Mouse (Mus musculus) neural tube, embryonic 11.5 days (tissue): ENCODE data around the gene Sfmbt1. TPM values are rescaled to one million over a fixed set of nuclear protein-coding genes. Genes with fewer than 3 reads are reported as not detected.
"Not testable (repeated sequence)": the region's sequence is repeated elsewhere in the genome, so short reads cannot be mapped to it uniquely, and the experiment has no call there.

Source experiments
- ATAC-seq: fragments of 200-750 bp; cut with Nextera tagmentation; 2 replicates; pipeline ENCODE4 v1.8.0; 2017; ENCODE audit warnings: moderate number of reproducible peaks, mild to moderate bottlenecking, moderate TSS enrichment, moderate library complexity; ENCODE audit not compliant: insufficient read depth, low FRiP score, low TSS enrichment
- DNase-seq: peaks from one replicate; pipeline ENCODE4 v3.0.0-alpha.2; 2015; ENCODE audit warnings: low spot score
- H3K27ac ChIP-seq: fragments of 300-500 bp; sonication (generic); 2 replicates; pipeline ENCODE4 v1.5.1; 2014; ENCODE audit warnings: low read depth, mild to moderate bottlenecking, low read length
- H3K27me3 ChIP-seq: fragments of 300-500 bp; sonication (generic); 2 replicates; pipeline ENCODE4 v1.6.1; 2014; ENCODE audit warnings: mild to moderate bottlenecking, low read length, mixed read lengths; ENCODE audit not compliant: control insufficient read depth, insufficient read depth
- H3K36me3 ChIP-seq: fragments of 300-500 bp; sonication (generic); 2 replicates; pipeline ENCODE4 v1.6.1; 2014; ENCODE audit warnings: mild to moderate bottlenecking, low read length, moderate library complexity, mixed read lengths; ENCODE audit not compliant: control insufficient read depth, insufficient read depth
- H3K4me1 ChIP-seq: fragments of 300-500 bp; sonication (generic); 2 replicates; pipeline ENCODE4 v1.6.1; 2014; ENCODE audit warnings: low read length, mixed read lengths; ENCODE audit not compliant: control insufficient read depth, insufficient read depth
- H3K4me2 ChIP-seq: fragments of 300-500 bp; sonication (generic); 2 replicates; pipeline ENCODE4 v1.6.1; 2014; ENCODE audit warnings: low read depth, mild to moderate bottlenecking, moderate library complexity
- H3K4me3 ChIP-seq: fragments of 300-500 bp; sonication (generic); 2 replicates; pipeline ENCODE4 v1.5.1; 2014; ENCODE audit warnings: low read depth, low read length
- H3K9ac ChIP-seq: fragments of 300-500 bp; sonication (generic); 2 replicates; pipeline ENCODE4 v1.6.1; 2014; ENCODE audit warnings: mild to moderate bottlenecking, low read length
- H3K9me3 ChIP-seq: fragments of 300-500 bp; sonication (generic); 2 replicates; pipeline ENCODE4 v1.6.1; 2016; ENCODE audit warnings: low read length; ENCODE audit not compliant: control insufficient read depth
- WGBS: fragments of 180-500 bp; shearing (Covaris S2); extraction: QIAGEN DNeasy Blood & Tissue Kit; methylation state at CpG from one replicate; pipeline ENCODE4 v1.1.7; 2014; 5-methylcytosine and 5-hydroxymethylcytosine counted together
- polyA plus RNA-seq: library from polyadenylated mRNA; unstranded; fragments of >200 nt; fragmentation: Nextera tagmentation; extraction: Ambion mirVana; gene quantifications from 2 replicates; pipeline ENCODE4 v1.2.1, GENCODE M21; 2014

The Sfmbt1 gene
- polyA plus RNA-seq, 1 experiment from 2014 or later, result 19.5 TPM

DNA sequence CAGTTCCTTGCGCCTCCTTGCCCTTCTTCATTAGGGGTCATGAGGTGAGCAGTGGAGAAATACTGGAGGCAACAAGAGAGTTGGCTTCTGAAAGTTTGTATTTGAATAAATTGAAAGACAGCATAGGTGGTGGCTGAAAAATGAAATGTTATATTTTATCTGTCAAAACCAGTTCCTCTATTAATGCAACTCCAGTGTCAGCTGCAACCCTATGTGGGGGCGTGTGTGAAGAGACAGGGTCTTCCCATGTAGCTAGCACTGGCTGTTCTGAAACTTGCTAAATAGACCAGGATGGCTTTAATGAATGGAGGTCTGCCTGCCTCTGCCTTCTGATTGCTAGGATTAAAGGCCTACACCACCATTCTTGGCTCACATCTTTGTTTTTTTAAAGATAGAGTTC is 2.8 kb upstream of the Sfmbt1 start:
- no peak overlapping the region for H3K9ac ChIP-seq
- no peaks in the 10 kb centered on the region for H3K9me3 ChIP-seq
- no peak overlapping the region for H3K4me3 ChIP-seq
- no peaks in the 10 kb centered on the region for H3K36me3 ChIP-seq
- ATAC-seq, result no peak
- 84% methylated on average over 2 of the region's 2 CpGs for WGBS
- DNase-seq, result no peak
- H3K27ac ChIP-seq, result no peak overlapping the region
- no peaks in the 10 kb centered on the region; the same call in 1 of the 2 replicates for H3K4me1 ChIP-seq
- H3K27me3 ChIP-seq, result peaks cover 3% of the 10 kb centered on the region; the same call in 1 of the 2 replicates
- H3K4me2 ChIP-seq, result no peak overlapping the region

DNA sequence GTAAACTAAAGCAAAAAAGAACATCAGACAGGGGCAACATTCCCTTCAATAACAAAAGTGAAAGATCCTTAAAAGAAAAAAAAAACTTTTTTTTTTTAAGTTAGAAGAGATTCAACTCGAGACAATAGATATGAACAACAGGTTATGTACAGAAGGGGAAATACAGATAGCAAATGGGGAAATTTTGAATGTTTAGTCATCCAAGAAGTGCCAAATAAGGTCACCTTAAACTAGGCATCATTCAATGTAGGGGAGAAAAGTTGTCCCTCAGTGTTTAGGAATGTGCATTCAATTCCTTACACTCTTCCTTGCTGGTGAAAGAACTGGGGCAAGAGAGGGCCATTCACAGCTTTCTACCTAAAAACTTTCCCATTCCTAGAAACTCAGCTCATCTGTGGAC is 880 bp upstream of the Sfmbt1 start:
- Histone ChIP-seq H3K4me2 (no peak overlapping the region), H3K4me1 (peaks cover 5% of the 10 kb centered on the region; the same call in 1 of the 2 replicates), H3K9ac (no peak overlapping the region), H3K36me3 (no peaks in the 10 kb centered on the region), H3K9me3 (no peaks in the 10 kb centered on the region), H3K27me3 (peaks cover 3% of the 10 kb centered on the region; the same call in 1 of the 2 replicates), H3K4me3 (no peak overlapping the region), H3K27ac (no peak overlapping the region)
- 89% methylated on average over 1 of the region's 1 CpGs for WGBS
- no peak for DNase-seq
- ATAC-seq, result no peak

DNA sequence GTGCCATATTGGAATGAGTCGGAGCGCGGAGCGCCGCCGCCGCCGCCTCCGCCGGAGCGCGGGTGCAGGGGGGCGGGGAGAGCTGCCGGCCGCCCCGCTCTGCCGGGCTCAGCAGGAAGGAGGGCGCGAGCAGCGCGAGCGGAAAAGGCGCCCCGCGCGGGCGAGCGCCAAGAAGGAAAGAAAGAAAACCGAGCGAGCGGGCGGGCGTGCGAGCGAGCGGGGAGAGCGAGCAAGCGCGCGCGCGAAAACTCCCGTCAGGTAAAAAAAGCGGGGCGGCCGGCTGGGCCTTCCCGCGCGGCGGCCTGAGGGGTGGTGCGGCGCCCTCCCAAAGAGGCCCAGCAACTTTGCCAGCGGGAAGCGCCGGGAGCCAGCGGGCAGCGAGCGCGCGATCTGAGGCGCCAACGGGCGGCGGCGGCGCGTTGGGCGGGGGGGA is 985 bp downstream of the Sfmbt1 start:
- Histone ChIP-seq H3K36me3 (no peaks in the 10 kb centered on the region), H3K9ac (peak overlapping the region; percentile 88), H3K27me3 (peaks cover 3% of the 10 kb centered on the region; the same call in 1 of the 2 replicates), H3K4me2 (peak overlapping the region; percentile 77), H3K27ac (peak overlapping the region; percentile 90), H3K9me3 (no peaks in the 10 kb centered on the region), H3K4me3 (peak overlapping the region; percentile 91), H3K4me1 (peaks cover 5% of the 10 kb centered on the region; the same call in 1 of the 2 replicates)
- 0% methylated on average over 28 of the region's 68 CpGs for WGBS
- ATAC-seq, result peak; percentile 75
- DNase-seq, result peak; percentile 86

DNA sequence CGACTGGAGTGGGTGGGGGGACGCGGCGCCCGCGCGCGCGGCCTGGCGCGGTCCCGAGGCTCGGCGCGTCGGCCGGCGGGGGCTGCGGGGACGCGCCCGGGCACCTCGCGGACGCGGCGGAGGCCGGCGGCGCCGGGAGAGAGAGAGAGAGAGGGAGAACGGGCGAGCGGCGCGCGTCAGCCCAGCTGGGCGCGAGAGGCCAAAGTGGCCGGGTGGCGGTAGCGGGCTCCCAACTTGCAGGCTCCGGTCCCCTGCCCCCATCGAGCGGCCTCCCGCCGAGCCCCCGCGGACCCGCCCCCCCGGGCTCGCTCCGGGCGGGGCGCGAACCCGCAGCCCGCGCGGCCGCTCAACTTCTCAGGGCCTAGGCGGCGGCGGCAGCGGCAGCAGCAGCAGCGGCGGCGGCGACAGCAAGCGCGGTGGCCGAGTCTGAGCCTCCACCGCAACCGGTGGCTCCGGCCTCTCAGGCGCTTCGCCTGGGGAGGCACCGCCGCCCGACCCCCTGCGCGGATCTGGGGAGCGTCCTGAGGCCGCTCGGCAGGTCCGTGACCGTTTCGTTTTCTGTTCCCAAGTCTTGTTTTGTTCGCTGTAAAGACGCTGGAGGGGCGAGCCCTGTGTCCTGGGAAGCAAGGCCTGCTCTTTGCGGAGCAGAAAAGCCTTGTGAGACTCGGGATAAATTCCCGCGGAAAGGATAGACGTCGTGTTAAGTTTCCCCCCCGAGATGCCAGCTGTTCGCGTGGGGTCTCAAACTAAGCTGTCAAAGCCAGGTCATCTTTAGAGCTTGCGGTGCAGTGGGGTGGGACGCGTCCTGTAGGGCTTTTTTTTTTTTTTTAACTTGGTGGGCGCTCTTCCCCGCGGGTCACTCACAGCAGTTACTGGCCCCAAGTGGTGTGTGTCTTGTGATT is 1.7 kb downstream of the Sfmbt1 start:
- Histone ChIP-seq H3K4me1 (peaks cover 5% of the 10 kb centered on the region; the same call in 1 of the 2 replicates), H3K9me3 (no peaks in the 10 kb centered on the region), H3K27me3 (peaks cover 3% of the 10 kb centered on the region; the same call in 1 of the 2 replicates), H3K36me3 (no peaks in the 10 kb centered on the region), H3K4me2 (peak overlapping the region; percentile 77), H3K4me3 (peak overlapping the region; percentile 91), H3K27ac (peak overlapping the region; percentile 90), H3K9ac (peak overlapping the region; percentile 88)
- DNase-seq (peak; percentile 70), ATAC-seq (peak; percentile 56)
- WGBS, result under 1% methylated on average over 67 of the region's 106 CpGs

DNA sequence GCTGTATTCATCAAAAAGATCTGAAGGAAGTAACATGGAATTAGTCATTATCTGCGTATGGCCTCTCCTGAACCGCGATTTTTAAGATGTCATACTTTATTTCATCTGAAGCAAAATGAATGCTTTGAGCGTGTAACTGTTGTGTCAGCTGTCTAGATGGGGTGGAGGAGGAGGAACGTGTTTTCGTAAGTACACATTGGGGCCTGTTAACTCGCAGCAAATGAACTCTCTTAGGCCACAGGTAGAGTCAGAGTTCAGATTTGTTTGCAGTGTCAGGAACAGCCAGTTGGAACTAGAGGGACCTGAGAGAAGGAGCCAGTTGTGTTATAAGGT is 2.3 kb downstream of the Sfmbt1 start:
- Histone ChIP-seq H3K4me1 (peaks cover 5% of the 10 kb centered on the region; the same call in 1 of the 2 replicates), H3K4me2 (peak overlapping the region; percentile 77), H3K4me3 (peak overlapping the region; percentile 91), H3K9ac (peak overlapping the region; percentile 88), H3K36me3 (no peaks in the 10 kb centered on the region), H3K27ac (no peak overlapping the region; the same call in 1 of the 2 replicates), H3K9me3 (no peaks in the 10 kb centered on the region), H3K27me3 (peaks cover 3% of the 10 kb centered on the region; the same call in 1 of the 2 replicates)
- 7% methylated on average over 7 of the region's 7 CpGs for WGBS
- no peak for ATAC-seq
- DNase-seq, result peak; percentile 20

DNA sequence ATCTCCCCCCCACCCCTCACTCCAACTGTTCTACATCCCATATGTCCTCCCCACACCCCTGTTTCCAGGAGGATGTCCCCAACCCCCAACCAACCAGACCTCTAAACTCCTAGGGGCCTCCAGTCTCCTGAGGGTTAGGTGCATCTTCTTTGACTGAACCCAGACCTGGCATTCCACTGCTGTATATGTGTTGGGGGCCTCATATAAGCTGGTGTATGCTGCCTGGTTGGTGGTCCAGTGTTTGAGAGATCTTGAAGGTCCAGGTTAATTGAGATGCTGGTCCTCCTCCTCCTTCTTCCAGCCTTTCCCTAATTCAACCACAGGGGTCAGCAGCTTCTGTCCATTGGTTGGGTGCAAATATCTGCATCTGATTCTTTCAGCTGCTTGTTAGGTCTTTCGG is 4.0 kb downstream of the Sfmbt1 start:
- not testable (repeated sequence) for DNase-seq, H3K9me3 ChIP-seq, H3K27ac ChIP-seq, H3K4me3 ChIP-seq, H3K36me3 ChIP-seq, H3K9ac ChIP-seq, H3K4me1 ChIP-seq, H3K4me2 ChIP-seq, ATAC-seq, H3K27me3 ChIP-seq
- WGBS, result 100% methylated on average over 1 of the region's 1 CpGs

DNA sequence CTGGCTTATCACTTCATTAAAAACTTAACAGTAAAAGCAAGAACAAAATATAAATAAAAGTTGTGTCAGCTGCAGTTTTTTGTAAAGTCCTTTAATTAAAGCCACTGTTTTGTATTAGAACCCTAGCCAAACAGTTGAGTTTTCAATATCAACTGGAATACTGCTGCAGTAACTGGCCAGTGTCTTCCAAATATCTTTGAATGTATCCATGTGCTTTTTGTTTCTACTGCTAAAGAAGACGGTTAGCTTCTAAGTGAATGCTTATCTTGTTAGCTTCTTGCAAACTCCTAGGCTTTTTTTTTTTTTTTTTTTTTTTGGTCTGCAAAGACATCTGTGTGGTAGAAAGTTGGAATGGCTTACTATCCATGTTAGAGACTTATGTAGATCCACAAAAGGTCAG is 4.9 kb downstream of the Sfmbt1 start:
- ATAC-seq, result no peak
- H3K27me3 ChIP-seq, result peaks cover 2% of the 10 kb centered on the region; the same call in 1 of the 2 replicates
- H3K9ac ChIP-seq, result no peak overlapping the region
- no peak overlapping the region for H3K4me2 ChIP-seq
- peaks cover 5% of the 10 kb centered on the region; the same call in 1 of the 2 replicates for H3K4me1 ChIP-seq
- 90% methylated on average over 1 of the region's 1 CpGs for WGBS
- H3K9me3 ChIP-seq, result no peaks in the 10 kb centered on the region
- H3K27ac ChIP-seq, result no peak overlapping the region
- H3K36me3 ChIP-seq, result no peaks in the 10 kb centered on the region
- no peak for DNase-seq
- H3K4me3 ChIP-seq, result no peak overlapping the region

DNA sequence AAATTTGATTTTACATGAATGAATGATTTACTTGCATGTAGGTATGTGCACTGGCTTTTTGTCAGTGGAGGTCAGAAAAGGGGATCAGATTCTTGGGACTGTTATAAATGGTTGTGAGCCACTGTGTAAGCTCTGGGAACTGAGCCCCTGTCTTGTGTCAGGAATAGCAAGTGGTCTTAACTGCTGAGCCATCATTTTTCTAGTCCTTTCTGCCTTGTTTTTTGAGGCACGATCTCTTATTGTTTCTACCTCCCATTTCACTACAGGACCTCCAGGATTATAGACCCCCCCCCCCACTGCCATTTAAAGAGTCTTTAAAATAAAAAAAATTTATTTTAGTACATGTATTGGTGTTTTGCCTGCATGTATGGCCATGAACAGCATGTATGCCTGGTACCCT is 7.2 kb downstream of the Sfmbt1 start:
- DNase-seq (no peak), ATAC-seq (no peak)
- no peaks in the 10 kb centered on the region for H3K9me3 ChIP-seq
- no peak overlapping the region for H3K4me3 ChIP-seq
- no peaks in the 10 kb centered on the region for H3K27me3 ChIP-seq
- 83% methylated on average over 1 of the region's 1 CpGs for WGBS
- H3K27ac ChIP-seq, result no peak overlapping the region
- H3K36me3 ChIP-seq, result no peaks in the 10 kb centered on the region
- H3K4me1 ChIP-seq, result peaks cover 5% of the 10 kb centered on the region; the same call in 1 of the 2 replicates
- no peak overlapping the region for H3K4me2 ChIP-seq
- H3K9ac ChIP-seq, result no peak overlapping the region

DNA sequence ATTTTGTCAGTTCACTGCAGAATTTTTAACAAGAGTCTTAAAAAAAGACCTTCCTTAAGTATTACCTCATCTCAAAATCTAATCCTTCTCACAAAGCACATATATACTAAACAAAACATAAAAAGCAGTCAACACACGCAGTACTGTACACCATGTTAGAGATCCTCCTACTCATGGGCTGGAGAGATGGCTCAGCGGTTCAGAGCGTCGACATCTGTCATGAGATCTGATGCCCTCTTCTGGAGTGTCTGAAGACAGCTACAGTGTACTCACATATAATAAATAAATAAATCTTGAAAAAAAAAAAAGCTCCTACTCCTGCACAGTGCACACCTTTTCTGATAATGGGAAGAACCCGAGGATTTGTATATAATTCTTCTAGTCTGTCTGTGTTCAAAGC is 7.8 kb downstream of the Sfmbt1 start:
- DNase-seq (no peak), ATAC-seq (no peak)
- H3K9me3 ChIP-seq, result no peaks in the 10 kb centered on the region
- no peak overlapping the region for H3K9ac ChIP-seq
- 91% methylated on average over 5 of the region's 5 CpGs for WGBS
- no peaks in the 10 kb centered on the region for H3K27me3 ChIP-seq
- H3K27ac ChIP-seq, result no peak overlapping the region
- H3K4me1 ChIP-seq, result peaks cover 3% of the 10 kb centered on the region; the same call in 1 of the 2 replicates
- no peaks in the 10 kb centered on the region for H3K36me3 ChIP-seq
- no peak overlapping the region for H3K4me2 ChIP-seq
- no peak overlapping the region for H3K4me3 ChIP-seq
